11 mouse cellular contexts compared by ENCODE assay signal in genomic region chr1:51271845-51272244, GRCm38 (mm10).
"Had no signal": no experiment of that assay in that cellular context is flagged by ENCODE, and none has a peak within 500 bp of the region (broad histone marks: within the 10 kb centered on the region; RNA-seq: fewer than 3 reads in every experiment).

No protein-coding gene starts in this region.

- H3K9me3 ChIP-seq: liver, embryonic 13.5 days had no signal

- H3K4me1 ChIP-seq: liver, embryonic 13.5 days had no signal

- H3K4me2 ChIP-seq: liver, embryonic 13.5 days; midbrain, embryonic 11.5 days had no signal

- H3K27me3 ChIP-seq: liver, embryonic 13.5 days had no signal

- H3K4me3 ChIP-seq: layer of hippocampus, adult 2 months; left cerebral cortex, adult 2 months; liver, embryonic 13.5 days had no signal

- H3K9ac ChIP-seq: liver, embryonic 13.5 days had no signal

- DNase-seq: layer of hippocampus, adult 9-11 months; liver, embryonic 13.5 days; lung, adult 2 months; lung, postnatal 36 days; midbrain, embryonic 14.5 days; thymus, adult 18-20 months; thymus, postnatal 36 days had no signal

- H3K36me3 ChIP-seq: liver, embryonic 13.5 days had no signal

- H3K27ac ChIP-seq: kidney, postnatal 0 days; layer of hippocampus, adult 2 months; left cerebral cortex, adult 2 months; liver, embryonic 13.5 days had no signal
